Mouse (Mus musculus): ENCODE data around the gene Aldh5a1. TPM values are rescaled to one million over a fixed set of nuclear protein-coding genes. Genes with fewer than 3 reads are reported as not detected.
A peak's percentile ranks its signal among the peaks of the same experiment; 100 is the strongest.
"Not testable (repeated sequence)": the region's sequence is repeated elsewhere in the genome, so short reads cannot be mapped to it uniquely, and the experiment has no call there.

The Aldh5a1 gene
- polyA plus RNA-seq (2012; rRNA removed), result 0.50 and 0.55 TPM in 2 replicates

GRCm38 (mm10) chr13:24937108-24937838 is at the start of gene Aldh5a1:
TSS of gene Aldh5a1 (minus strand) at chr13:24937661.
- no peak for TF ChIP-seq POLR2A (IDR thresholded peaks at IDR 0.05; ENCODE audit: low read depth, low read length)
- no peak for TF ChIP-seq CTCF (IDR thresholded peaks at IDR 0.05; ENCODE audit: extremely low read depth, insufficient read depth, insufficient read length, insufficient replicate concordance)
- H3K4me1 ChIP-seq (ENCODE audit: control insufficient read depth, insufficient read depth, insufficient read length), result peaks cover 3% of the 10 kb centered on the region; the same call in 1 of the 2 replicates
- peak within 1 kb of the TSS; percentile 67 for H3K4me3 ChIP-seq (ENCODE audit: extremely low read depth, insufficient read depth, insufficient read length)
- H3K27ac ChIP-seq (ENCODE audit: insufficient read depth, low read length), result no peak within 1 kb of the TSS
- DNase-seq (ENCODE audit: low read depth in 1 of 2, low spot score in 2 of 2), result peak in 1 of 2 experiments; percentile 31
- WGBS, result 1% methylated on average over 75 of the region's 75 CpGs
- H3K36me3 ChIP-seq (ENCODE audit: control insufficient read depth, insufficient read depth, low read length), result no peaks in the 10 kb centered on the region
- H3K27me3 ChIP-seq (ENCODE audit: control insufficient read depth, insufficient read depth, low read length), result peaks cover 4% of the 10 kb centered on the region

GRCm38 (mm10) chr13:24985435-24985834 is 48.0 kb upstream of the Aldh5a1 start:
- H3K4me3 ChIP-seq (ENCODE audit: extremely low read depth, insufficient read depth, insufficient read length), result no peak overlapping the region
- 88% methylated on average over 2 of the region's 2 CpGs for WGBS
- TF ChIP-seq CTCF (IDR thresholded peaks at IDR 0.05; ENCODE audit: extremely low read depth, insufficient read depth, insufficient read length, insufficient replicate concordance) (no peak), POLR2A (IDR thresholded peaks at IDR 0.05; ENCODE audit: low read depth, low read length) (no peak)
- no peaks in the 10 kb centered on the region for H3K4me1 ChIP-seq (ENCODE audit: control insufficient read depth, insufficient read depth, insufficient read length)
- DNase-seq (ENCODE audit: low read depth in 1 of 2, low spot score in 2 of 2), result no peak
- peaks cover 6% of the 10 kb centered on the region for H3K36me3 ChIP-seq (ENCODE audit: control insufficient read depth, insufficient read depth, low read length)
- H3K27ac ChIP-seq (ENCODE audit: insufficient read depth, low read length), result no peak overlapping the region
- H3K27me3 ChIP-seq (ENCODE audit: control insufficient read depth, insufficient read depth, low read length), result no peaks in the 10 kb centered on the region

GRCm38 (mm10) chr13:24981031-24981430 is 43.6 kb upstream of the Aldh5a1 start:
- Histone ChIP-seq H3K36me3 (ENCODE audit: control insufficient read depth, insufficient read depth, low read length) (no peaks in the 10 kb centered on the region), H3K27ac (ENCODE audit: insufficient read depth, low read length) (no peak overlapping the region), H3K4me1 (ENCODE audit: control insufficient read depth, insufficient read depth, insufficient read length) (no peaks in the 10 kb centered on the region), H3K27me3 (ENCODE audit: control insufficient read depth, insufficient read depth, low read length) (no peaks in the 10 kb centered on the region), H3K4me3 (ENCODE audit: extremely low read depth, insufficient read depth, insufficient read length) (no peak overlapping the region)
- no peak for TF ChIP-seq CTCF (IDR thresholded peaks at IDR 0.05; ENCODE audit: extremely low read depth, insufficient read depth, insufficient read length, insufficient replicate concordance)
- TF ChIP-seq POLR2A (IDR thresholded peaks at IDR 0.05; ENCODE audit: low read depth, low read length), result no peak
- 82% methylated on average over 6 of the region's 6 CpGs for WGBS
- no peak for DNase-seq (ENCODE audit: low read depth in 1 of 2, low spot score in 2 of 2)

- TF ChIP-seq POLR2A (IDR thresholded peaks at IDR 0.05; ENCODE audit: low read depth, low read length), result no peak
- no peaks in the 10 kb centered on the region for H3K4me1 ChIP-seq (ENCODE audit: control insufficient read depth, insufficient read depth, insufficient read length)
- 91% methylated on average over 5 of the region's 5 CpGs for WGBS
- H3K36me3 ChIP-seq (ENCODE audit: control insufficient read depth, insufficient read depth, low read length), result no peaks in the 10 kb centered on the region
- no peak for DNase-seq (ENCODE audit: low read depth in 1 of 2, low spot score in 2 of 2)
- no peak overlapping the region for H3K4me3 ChIP-seq (ENCODE audit: extremely low read depth, insufficient read depth, insufficient read length)
- H3K27ac ChIP-seq (ENCODE audit: insufficient read depth, low read length), result no peak overlapping the region
- H3K27me3 ChIP-seq (ENCODE audit: control insufficient read depth, insufficient read depth, low read length), result no peaks in the 10 kb centered on the region
Measured at GRCm38 (mm10) chr13:24977820-24978342, 40.4 kb upstream of the Aldh5a1 start.

- H3K4me1 ChIP-seq (ENCODE audit: control insufficient read depth, insufficient read depth, insufficient read length), result no peaks in the 10 kb centered on the region
- H3K4me3 ChIP-seq (ENCODE audit: extremely low read depth, insufficient read depth, insufficient read length), result no peak overlapping the region
- TF ChIP-seq CTCF (IDR thresholded peaks at IDR 0.05; ENCODE audit: extremely low read depth, insufficient read depth, insufficient read length, insufficient replicate concordance) (no peak), POLR2A (IDR thresholded peaks at IDR 0.05; ENCODE audit: low read depth, low read length) (no peak)
- no peaks in the 10 kb centered on the region for H3K27me3 ChIP-seq (ENCODE audit: control insufficient read depth, insufficient read depth, low read length)
- DNase-seq (ENCODE audit: low read depth in 1 of 2, low spot score in 2 of 2), result no peak
- 82% methylated on average over 4 of the region's 4 CpGs for WGBS
- H3K27ac ChIP-seq (ENCODE audit: insufficient read depth, low read length), result no peak overlapping the region
- H3K36me3 ChIP-seq (ENCODE audit: control insufficient read depth, insufficient read depth, low read length), result no peaks in the 10 kb centered on the region
Measured at GRCm38 (mm10) chr13:24976384-24976783, 38.9 kb upstream of the Aldh5a1 start.

GRCm38 (mm10) chr13:24971776-24972175 is 34.3 kb upstream of the Aldh5a1 start:
- not testable (repeated sequence) for H3K4me3 ChIP-seq (ENCODE audit: extremely low read depth, insufficient read depth, insufficient read length); H3K36me3 ChIP-seq (ENCODE audit: control insufficient read depth, insufficient read depth, low read length); DNase-seq (ENCODE audit: low read depth in 1 of 2, low spot score in 2 of 2); H3K4me1 ChIP-seq (ENCODE audit: control insufficient read depth, insufficient read depth, insufficient read length); H3K27ac ChIP-seq (ENCODE audit: insufficient read depth, low read length); H3K27me3 ChIP-seq (ENCODE audit: control insufficient read depth, insufficient read depth, low read length)
- 91% methylated on average over 3 of the region's 3 CpGs for WGBS

GRCm38 (mm10) chr13:24965846-24966201 is 28.4 kb upstream of the Aldh5a1 start:
- no peak for DNase-seq (ENCODE audit: low read depth in 1 of 2, low spot score in 2 of 2)
- 35% methylated on average over 5 of the region's 5 CpGs for WGBS
- peaks cover 3% of the 10 kb centered on the region; the same call in 1 of the 2 replicates for H3K4me1 ChIP-seq (ENCODE audit: control insufficient read depth, insufficient read depth, insufficient read length)
- TF ChIP-seq CTCF (IDR thresholded peaks at IDR 0.05; ENCODE audit: extremely low read depth, insufficient read depth, insufficient read length, insufficient replicate concordance), result no peak
- no peak for TF ChIP-seq POLR2A (IDR thresholded peaks at IDR 0.05; ENCODE audit: low read depth, low read length)
- H3K4me3 ChIP-seq (ENCODE audit: extremely low read depth, insufficient read depth, insufficient read length), result peak overlapping the region; percentile 46
- no peaks in the 10 kb centered on the region for H3K36me3 ChIP-seq (ENCODE audit: control insufficient read depth, insufficient read depth, low read length)
- no peaks in the 10 kb centered on the region for H3K27me3 ChIP-seq (ENCODE audit: control insufficient read depth, insufficient read depth, low read length)
- no peak overlapping the region for H3K27ac ChIP-seq (ENCODE audit: insufficient read depth, low read length)

All from spleen, adult 2 months (tissue).